Mouse (Mus musculus) adipocyte (in vitro differentiated cells): ENCODE data around the gene Thada.

Experiments used
- DNase-seq: peaks from one replicate; pipeline ENCODE4 v3.0.0-alpha.2; 2016; ENCODE audit warnings: low spot score

Gene Thada

GRCm38 (mm10) chr17:84185581-84186450 is 280.2 kb downstream of the Thada start:
- DNase-seq = peak; percentile 54

GRCm38 (mm10) chr17:84185011-84185411 is 281.0 kb downstream of the Thada start:
- DNase-seq = peak; percentile 82

GRCm38 (mm10) chr17:84183291-84183781 is 282.7 kb downstream of the Thada start:
- peak; percentile 95 for DNase-seq

GRCm38 (mm10) chr17:84182311-84183271 is 283.4 kb downstream of the Thada start:
- peak; percentile 79 for DNase-seq

- DNase-seq = peak; percentile 58
Measured at GRCm38 (mm10) chr17:84181502-84182310, 284.3 kb downstream of the Thada start.

- no peak for DNase-seq
Measured at GRCm38 (mm10) chr17:84180715-84181501, 285.1 kb downstream of the Thada start.

GRCm38 (mm10) chr17:84179973-84180365 is 286.0 kb downstream of the Thada start:
- no peak for DNase-seq

GRCm38 (mm10) chr17:84179026-84179972 is 286.7 kb downstream of the Thada start:
- DNase-seq = no peak

- no peak for DNase-seq
Measured at GRCm38 (mm10) chr17:84177481-84177880, 288.5 kb downstream of the Thada start.

- DNase-seq = no peak
Measured at GRCm38 (mm10) chr17:84176446-84176845, 289.6 kb downstream of the Thada start.

- DNase-seq = no peak
Measured at GRCm38 (mm10) chr17:84175196-84175595, 290.8 kb downstream of the Thada start.

- DNase-seq = no peak
Measured at GRCm38 (mm10) chr17:84167377-84167776, 298.6 kb downstream of the Thada start.

- DNase-seq = no peak
Measured at GRCm38 (mm10) chr17:84166135-84166860, 299.7 kb downstream of the Thada start.

GRCm38 (mm10) chr17:84165735-84166134 is 300.3 kb downstream of the Thada start:
- DNase-seq = no peak

GRCm38 (mm10) chr17:84164146-84164545 is 301.9 kb downstream of the Thada start:
- DNase-seq = no peak

GRCm38 (mm10) chr17:84163066-84163785 is 302.8 kb downstream of the Thada start:
- DNase-seq = no peak

GRCm38 (mm10) chr17:84162211-84162760 is 303.7 kb downstream of the Thada start:
- DNase-seq = no peak
